Mouse (Mus musculus) CD8-positive naive resting alpha-beta T cell, adult 2 months (primary cell): ENCODE measurements around the gene Gtpbp8.

Source experiments
- DNase-seq, 2 experiments: peaks; one replicate each; pipeline ENCODE4 v3.0.0; 2022; ENCODE audit warnings: low read depth in 2 of 2, low spot score in 2 of 2

Gtpbp8 gene

DNA sequence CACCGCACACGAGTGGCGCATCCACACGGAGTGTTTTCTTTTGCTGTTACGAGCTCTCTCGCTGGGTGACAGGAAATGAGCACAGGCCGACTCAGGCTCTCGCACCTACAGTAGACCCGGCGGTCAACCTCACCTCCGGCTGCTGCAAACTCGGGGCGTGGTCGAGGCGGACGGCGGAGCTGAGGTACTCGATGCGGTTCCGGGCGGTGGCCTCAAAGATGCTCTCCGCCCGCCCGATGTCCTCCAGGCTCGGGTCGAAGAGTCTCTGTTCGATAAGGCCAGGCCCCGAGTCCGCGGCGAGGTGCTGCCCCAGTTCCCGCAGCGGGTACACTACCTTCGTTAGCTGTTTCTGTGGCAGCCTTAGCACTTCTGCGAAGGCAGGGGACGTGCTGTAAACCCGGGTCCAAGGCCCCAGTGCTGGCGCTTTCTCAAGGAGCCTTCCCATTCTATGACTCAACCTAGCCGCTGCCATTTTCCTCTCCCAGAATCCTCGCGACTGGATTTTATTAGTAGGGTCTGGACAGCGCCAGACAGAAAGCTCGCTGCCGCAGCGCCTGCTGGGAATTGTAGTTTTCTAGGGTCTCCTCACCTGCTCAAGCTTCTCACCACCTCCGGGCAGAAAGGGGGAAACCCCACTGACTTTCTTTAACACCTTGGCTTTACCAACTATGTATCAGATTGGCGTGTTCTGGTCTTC, at the start of gene Gtpbp8:
Gene Gtpbp8 (minus strand): TSS at position 498 of the 697 bp plus-strand sequence.
- peak; percentile 63 to 74 for DNase-seq

DNA sequence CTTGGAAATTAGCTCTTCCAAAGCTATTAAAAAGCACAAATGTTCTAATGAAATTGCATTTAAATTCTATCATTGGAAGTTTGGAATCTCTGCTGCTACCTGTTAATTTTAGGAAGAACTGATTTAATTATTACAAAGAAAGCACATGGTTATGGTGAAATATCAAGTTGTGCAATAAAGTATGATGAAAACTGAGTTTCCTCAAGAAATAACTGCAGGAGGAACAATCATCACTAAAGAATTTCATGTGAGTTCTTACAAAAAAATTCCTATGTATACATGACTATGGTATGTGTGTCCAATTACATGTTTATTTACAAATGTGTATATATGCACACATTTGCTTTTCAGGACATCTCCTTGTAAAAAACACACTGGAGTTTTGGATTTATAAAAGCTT, 48.3 kb upstream of the Gtpbp8 start:
- DNase-seq, result no peak

DNA sequence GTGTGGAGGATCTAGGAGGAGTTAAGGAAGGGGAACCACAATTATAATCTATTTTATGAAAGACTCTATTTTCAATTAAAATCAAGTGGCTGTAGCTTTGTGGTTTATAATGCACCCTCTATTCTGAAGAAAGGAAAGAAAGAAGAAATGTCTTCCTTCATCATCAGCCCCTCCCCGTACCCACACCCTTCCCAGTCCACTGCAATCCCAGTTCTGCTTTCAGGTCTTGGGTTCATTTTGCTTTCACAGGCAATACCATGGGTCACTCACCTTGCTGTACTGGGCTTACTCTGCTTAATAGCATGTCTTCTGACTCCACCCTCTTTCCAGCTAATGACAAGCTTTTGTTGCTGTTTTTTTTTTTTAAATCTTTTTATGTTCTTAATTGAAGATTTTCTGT, 40.8 kb upstream of the Gtpbp8 start:
- no peak for DNase-seq

- no peak for DNase-seq
These were observed 34.6 kb upstream of the Gtpbp8 start for GRCm38 (mm10) chr16:44780751-44781150.

DNA sequence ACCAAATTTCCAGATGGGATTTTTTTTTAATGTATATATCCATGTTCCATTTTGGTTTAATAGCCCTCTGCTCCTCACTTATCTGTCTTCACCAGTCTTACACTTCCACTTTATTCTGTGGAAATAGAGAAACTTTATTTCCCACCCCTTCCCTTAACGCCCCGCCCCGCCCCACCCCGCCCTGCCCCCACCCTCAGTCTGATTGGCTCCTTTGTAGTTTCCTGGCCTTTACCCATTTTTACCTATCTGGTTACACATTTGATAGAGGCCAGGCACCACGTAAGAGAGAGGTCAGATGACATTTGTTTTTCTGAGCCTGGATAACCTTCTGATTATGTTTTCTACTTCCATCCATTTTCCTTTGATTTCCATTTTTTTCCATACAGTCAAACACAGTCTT, 33.3 kb upstream of the Gtpbp8 start:
- no peak for DNase-seq

DNA sequence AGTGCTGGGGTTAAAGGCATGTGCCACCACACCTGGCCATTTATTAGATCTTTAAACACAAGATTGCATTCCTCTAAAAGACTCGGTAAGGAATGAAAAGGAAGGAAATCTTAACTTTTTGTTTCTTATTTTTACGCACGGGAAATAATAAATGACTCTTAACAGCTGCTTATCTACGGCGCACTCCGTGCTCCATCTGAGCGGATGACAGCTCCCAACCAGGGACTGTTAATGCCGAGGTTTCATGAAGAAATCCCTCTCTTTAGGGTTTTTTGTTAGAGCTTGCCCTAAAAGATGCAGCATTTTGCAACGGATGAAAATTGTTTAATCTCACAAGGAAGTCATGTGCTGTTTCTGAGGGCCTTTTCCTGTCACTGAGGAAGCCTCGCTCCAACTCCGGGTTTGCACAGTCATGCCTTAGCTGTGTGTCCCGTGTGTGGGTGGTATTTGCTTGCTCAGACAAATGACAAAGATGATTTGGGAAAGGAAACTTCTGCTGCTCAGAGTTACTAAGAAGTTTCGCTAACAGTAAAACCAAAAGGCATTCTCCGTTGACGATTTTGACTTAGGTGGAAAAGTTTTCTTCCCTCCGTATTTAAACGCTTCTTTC, 32.5 kb upstream of the Gtpbp8 start:
- peak in 1 of 2 experiments; percentile 9 for DNase-seq

DNA sequence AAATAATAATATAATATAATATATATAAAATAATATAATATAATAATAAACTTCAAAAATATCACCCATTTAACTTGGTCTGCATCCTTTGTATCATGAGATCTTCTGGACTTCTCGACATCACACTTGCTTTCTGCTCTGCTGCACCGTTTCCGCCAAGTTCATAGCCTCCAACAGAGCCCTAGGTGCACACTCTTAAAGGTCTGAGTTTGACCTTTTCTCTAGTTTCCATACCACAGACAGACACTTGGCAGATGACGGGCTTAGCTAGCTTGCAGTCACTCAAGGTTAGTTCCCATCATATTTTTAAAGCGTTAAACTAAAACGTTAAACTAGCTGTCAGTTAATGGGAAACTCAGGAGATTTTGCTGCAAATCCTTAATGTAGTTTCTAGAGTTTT, 28.0 kb upstream of the Gtpbp8 start:
- DNase-seq, result no peak

DNA sequence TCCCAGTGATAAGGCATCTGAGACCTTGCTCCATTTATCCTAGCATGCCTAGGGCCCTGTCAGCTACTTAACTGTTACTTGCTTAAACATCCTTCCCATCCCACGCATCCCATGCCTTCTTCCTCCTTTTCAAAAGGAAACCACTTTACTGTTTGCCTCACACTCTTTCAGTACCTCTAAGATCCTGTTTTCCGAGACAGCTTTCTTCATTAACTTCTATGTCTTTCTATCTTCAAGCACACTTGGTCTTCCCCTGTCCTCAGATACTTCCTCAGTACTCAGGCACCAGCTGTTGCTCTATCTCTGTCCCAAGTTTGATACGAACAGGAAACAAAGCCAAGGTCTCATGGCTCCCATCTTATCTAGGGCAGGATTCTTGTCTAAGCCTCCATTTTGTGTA, 27.5 kb upstream of the Gtpbp8 start:
- DNase-seq, result no peak

DNA sequence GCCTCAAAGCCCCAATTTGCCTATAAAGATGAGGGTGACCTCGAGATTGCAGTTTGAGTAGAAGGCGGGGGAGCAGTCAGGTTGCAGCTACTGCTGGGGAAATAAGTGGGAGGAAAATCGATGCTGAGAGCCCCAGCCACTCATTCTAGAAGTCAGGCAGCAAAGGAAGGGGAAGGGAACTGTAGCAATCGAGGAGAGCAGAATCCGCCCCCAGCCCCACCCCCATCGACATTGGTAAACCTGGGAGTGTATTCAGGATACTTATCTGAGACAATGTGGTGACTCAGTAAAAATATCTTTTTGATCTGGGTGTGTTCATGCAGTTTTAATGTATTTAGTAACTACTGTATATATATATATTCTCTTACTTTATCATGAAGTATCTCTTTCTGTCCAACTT, 26.4 kb upstream of the Gtpbp8 start:
- DNase-seq, result no peak

GRCm38 (mm10) chr16:44767967-44768366, 21.8 kb upstream of the Gtpbp8 start:
- DNase-seq, result peak in 1 of 2 experiments; percentile 11

DNA sequence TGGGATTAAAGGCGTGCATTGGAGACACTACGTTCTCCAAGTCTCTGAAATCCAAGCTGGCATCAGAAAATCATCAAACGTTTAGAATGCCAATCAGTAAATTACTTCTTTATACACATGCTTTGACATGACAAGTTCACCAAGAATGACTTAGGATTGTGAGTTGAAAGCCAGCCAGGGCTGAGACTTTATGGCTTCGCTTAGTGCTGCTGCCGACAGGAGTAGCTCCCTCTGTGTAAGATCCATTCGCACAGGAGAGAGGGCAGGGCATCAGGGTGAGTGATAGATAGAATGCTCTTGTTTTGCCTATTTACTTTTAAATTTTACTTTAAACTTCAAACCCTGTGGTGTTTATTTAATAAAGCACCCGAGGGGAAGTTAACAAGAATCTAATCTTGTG, 21.3 kb upstream of the Gtpbp8 start:
- no peak for DNase-seq

DNA sequence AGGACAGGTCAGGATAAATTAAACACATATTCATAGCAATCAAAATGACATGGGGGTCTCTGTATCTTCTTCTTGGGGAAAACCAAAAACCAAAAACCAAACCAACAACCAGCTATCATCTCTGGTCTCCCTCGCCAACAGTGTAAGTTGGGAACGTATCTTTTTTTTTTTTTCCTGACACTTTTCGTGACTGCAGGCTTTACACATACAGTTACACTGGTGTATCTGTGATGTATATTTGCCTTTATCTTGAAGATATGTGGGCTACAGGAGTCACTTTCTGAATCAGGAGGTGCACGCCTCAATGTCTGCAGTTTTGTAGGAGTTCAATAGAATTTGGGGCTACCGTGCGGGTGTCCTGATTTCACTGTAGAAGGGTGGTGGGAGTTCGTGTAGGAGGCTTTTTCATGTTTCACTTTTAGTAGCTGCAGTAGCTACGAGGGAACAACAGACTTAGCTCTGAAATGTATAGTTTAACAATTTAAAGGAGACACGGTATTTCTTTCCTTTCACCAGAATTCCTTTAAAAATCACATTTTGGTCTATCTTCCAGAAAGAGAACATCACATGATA, 20.2 kb upstream of the Gtpbp8 start:
- no peak for DNase-seq

DNA sequence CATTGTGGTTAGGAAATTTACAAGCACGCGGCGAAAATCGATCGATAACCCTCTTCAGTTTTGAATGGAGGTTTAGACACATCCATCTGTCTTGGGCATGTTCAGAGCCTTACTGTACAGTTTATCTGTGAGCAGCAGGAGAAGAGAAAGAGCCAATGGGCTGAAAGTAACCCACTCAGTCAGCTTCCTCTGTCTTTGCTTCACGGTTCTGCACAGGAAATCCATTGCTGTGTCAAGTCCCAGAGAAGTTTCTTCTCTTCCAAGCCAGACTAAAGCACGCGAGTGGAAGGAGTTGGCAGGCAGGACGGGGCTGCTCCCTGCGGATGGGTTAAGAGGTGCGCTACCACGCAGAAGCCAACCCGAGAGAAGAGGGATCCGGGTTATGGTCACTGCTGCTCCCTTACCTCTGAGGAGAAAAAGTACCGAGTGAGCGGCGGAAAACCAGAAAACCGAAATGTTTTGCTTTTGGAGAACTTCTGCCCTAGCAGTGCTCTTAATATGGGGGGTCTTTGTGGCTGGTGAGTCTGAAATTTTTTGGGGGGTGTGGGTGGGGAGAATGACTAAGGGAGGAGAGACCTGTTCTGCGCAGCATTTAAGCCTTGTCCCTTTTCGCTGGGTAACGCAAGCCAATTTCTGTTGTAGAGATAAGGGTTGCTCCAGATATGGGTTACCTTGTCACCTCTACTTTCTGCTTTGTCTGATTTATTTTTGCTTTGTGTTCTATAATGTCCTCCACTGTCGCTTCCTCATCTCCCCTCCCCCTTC, 19.6 kb upstream of the Gtpbp8 start, which contains the start of gene Cd200r1:
Gene Cd200r1 (plus strand): TSS at position 182 of the 765 bp plus-strand sequence.
- peak; percentile 18 to 29 for DNase-seq

DNA sequence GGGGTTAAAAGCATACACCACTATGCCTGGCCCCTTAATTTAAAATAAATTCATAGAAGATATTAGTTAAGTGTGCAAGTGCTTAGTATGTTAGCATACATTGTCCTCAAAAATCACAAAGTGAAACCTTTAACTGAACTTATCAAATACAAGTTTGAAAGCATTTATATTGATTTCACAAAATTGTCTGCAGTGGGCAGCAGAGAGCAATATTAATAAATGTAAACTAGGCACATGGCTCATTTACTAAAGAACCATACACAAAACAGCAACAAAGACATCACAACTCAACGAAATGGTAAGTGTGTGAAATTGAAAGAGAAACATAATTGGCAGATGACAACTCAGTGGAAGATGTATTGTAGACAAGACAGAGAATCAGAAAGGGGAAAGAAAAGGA, 15.6 kb upstream of the Gtpbp8 start:
- DNase-seq, result no peak

DNA sequence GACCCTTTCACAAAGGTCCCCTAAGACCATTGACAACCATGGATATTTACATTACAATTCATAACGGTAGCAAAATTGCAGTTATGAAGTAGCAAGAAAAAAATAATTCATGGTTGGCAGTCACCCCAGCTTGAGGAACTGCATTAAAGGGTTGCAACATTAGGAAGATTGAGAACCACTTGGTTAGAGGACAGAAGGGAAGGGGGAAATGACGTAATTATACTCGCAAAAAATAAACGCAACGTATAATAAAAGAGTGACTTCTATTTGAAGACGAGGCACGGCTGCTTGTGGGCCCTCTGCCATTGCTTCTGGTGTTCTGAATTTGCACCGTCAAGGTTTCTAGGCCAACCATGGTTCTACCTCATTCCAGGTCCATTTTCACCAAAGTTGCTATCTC, 11.5 kb upstream of the Gtpbp8 start:
- no peak for DNase-seq

- no peak for DNase-seq
These were observed 1.8 kb upstream of the Gtpbp8 start for GRCm38 (mm10) chr16:44748007-44748406.

GRCm38 (mm10) chr16:44745471-44745865, 695 bp downstream of the Gtpbp8 start:
- DNase-seq, result no peak

- DNase-seq, result no peak
These were observed 3.4 kb downstream of the Gtpbp8 start for GRCm38 (mm10) chr16:44742753-44743152.

DNA sequence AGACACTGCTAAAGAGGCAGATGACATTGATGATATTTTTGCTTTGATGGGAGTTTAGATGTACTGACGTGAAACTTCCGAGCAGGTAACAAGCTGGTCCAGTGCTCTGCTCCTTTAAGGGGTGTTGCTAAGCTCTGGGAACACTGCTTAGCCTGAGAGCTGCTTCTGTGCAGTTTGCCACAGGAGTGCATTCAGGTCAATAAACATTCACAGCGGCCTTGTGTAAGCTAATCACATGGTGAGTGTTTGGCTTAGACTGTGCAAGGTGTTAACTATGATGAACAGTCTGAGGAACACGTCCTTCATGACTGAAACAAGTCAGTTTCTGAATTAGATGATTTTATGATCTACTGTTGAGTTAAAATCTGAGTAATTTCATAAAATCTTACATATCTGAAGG, 10.0 kb downstream of the Gtpbp8 start:
- DNase-seq, result no peak

DNA sequence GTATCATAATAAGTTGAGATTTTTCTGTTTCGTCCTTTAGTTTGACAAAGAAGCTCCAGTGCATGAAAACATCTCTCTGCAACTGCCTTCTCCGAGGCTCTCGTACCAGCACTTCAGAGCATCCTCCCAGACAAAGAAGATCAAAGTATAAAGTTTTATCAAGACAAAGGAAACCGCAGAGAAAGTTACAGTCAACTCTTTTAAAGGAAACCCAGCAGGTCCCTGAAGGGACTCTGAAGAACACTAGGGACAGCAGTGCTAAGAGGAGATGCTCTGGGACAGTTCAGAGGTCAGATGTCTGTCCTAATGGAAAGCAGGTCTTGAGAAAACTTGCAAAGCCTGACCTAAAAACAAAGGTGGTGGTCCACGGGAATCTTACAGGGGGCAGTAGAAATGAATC, 10.5 kb downstream of the Gtpbp8 start:
- DNase-seq, result peak in 1 of 2 experiments; percentile 30

- DNase-seq, result no peak
These were observed 12.1 kb downstream of the Gtpbp8 start for GRCm38 (mm10) chr16:44734059-44734458.

- no peak for DNase-seq
These were observed 18.6 kb downstream of the Gtpbp8 start for GRCm38 (mm10) chr16:44727525-44727924.
